Mouse (Mus musculus) cerebellum, postnatal 25 days (tissue): Measurements from ENCODE around the gene Tmem183a.

Experiments
- DNase-seq, 2 experiments: peaks; one replicate each; pipeline ENCODE4 v3.0.0; 2021; ENCODE audit warnings: mixed read lengths in 2 of 2

The Tmem183a gene

GRCm38 (mm10) chr1:134318261-134318660 is 43.5 kb downstream of the Tmem183a start:
- no peak for DNase-seq

GRCm38 (mm10) chr1:134316361-134316760 is 45.4 kb downstream of the Tmem183a start:
- DNase-seq: no peak

- DNase-seq: no peak
Measured at GRCm38 (mm10) chr1:134315181-134315580, 46.6 kb downstream of the Tmem183a start.

GRCm38 (mm10) chr1:134311760-134312159 is 50.0 kb downstream of the Tmem183a start:
- DNase-seq: no peak

- DNase-seq: no peak
Measured at GRCm38 (mm10) chr1:134310729-134311128, 51.0 kb downstream of the Tmem183a start.

GRCm38 (mm10) chr1:134310291-134310690 is 51.5 kb downstream of the Tmem183a start:
- DNase-seq: no peak

- DNase-seq: no peak
Measured at GRCm38 (mm10) chr1:134307409-134307808, 54.4 kb downstream of the Tmem183a start.

- DNase-seq: no peak
Measured at GRCm38 (mm10) chr1:134304940-134305339, 56.8 kb downstream of the Tmem183a start.

- DNase-seq: no peak
Measured at GRCm38 (mm10) chr1:134302568-134303238, 59.1 kb downstream of the Tmem183a start.

GRCm38 (mm10) chr1:134298636-134299411 is 63.0 kb downstream of the Tmem183a start:
- DNase-seq: peak; percentile 71 to 72

GRCm38 (mm10) chr1:134297265-134297664 is 64.5 kb downstream of the Tmem183a start:
- peak; percentile 91 to 94 for DNase-seq
